Mouse (Mus musculus) NIH3T3 (cell line): ENCODE results near the gene Mpdz.
A peak's percentile ranks its signal among the peaks of the same experiment; 100 is the strongest.

Source experiments
- DNase-seq: peaks from one replicate; pipeline ENCODE4 v3.0.0-alpha.2; 2012; ENCODE audit warnings: low read depth

The Mpdz gene

DNA sequence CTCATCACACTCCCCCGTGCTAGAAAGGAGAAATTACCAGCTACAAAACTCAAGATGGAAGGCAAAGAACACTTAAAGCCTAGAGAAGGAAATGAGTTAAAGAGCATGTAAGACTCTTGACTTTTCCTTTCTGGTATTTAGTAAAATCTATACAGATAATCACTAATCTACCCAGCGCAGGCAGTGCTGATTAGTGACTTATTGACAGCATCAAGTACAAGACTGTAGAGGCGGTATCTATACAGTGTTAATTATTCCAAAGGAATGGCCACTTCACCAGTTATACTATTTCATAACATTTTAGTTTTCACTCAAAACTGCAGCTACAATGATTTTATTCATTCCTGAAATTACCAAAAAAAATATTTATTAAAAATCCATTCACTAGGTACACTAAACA is 49.7 kb downstream of the Mpdz start:
- no peak for DNase-seq

DNA sequence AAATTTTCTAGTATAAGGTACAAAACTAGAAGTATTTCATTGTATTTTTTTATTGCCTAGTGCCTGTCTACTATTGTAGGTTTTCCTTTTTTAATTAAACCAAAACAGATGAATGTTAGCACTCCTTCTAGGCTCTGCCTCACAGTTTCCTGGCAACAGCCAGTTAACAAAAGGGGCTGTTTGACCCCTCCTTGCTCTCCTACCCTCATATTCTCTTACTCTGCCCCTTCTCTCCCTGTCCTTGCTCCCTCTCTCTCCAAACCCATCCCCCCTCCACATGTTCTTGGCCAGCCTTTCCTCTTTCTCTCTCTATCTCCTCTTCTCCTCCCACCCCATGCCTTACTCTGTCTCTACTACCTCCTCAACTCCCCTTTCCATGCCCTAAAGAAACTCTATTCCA is 53.4 kb downstream of the Mpdz start:
- DNase-seq, result no peak

DNA sequence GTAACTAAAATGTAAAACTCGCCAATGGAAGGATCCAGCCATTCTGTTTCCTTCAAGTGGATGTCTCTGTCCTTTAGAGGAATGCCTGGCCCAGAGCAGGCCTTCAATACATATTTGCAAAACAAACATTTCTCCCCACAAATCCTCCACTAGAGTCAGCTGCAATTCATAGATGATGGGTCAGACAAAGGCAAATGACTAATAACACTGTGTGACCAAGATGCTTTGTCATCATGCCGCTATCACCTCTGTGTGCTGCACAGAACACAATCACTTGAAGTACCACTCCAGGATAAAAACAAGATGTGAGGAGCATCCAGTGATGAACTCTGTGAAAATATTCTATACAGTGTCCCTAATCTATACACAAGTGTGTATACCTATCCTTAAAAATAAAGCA is 55.0 kb downstream of the Mpdz start:
- no peak for DNase-seq

DNA sequence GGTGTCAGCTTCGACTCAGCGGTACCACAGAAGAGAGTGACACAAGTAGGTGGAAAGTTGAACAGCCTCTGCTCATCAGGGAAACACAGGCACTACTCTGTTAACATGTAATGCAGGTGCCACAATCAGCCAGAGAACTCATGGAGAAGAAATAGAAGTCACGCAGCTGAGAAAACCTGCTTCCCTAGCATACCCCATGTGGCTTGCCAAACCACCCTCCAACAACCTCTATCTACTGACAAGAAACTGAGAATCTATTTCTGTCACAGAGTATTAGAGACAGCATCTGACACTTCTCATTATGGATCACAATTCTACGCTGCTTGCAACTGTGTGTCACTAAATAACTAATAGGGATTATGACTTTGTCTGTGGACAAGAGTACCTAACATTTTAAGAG is 70.3 kb downstream of the Mpdz start:
- DNase-seq, result no peak

DNA sequence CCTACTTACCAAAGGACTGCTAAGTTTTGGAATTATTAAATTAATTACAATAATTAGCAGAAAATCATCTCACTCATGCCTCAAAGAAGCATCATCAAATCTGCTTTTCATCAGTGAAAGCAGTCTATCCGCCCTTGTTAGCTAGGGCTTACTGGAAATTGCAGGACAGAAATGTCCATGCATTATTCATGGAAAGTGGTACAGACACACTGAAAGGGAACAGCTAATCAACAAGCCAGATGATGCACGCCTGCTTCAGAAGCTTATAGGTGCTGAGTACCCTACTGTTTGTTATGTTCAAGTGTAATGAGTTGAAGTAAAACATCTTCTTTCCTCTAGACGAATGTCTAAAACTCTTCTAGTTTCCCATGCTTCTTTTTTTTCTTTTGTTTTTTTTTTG is 91.2 kb downstream of the Mpdz start:
- no peak for DNase-seq

DNA sequence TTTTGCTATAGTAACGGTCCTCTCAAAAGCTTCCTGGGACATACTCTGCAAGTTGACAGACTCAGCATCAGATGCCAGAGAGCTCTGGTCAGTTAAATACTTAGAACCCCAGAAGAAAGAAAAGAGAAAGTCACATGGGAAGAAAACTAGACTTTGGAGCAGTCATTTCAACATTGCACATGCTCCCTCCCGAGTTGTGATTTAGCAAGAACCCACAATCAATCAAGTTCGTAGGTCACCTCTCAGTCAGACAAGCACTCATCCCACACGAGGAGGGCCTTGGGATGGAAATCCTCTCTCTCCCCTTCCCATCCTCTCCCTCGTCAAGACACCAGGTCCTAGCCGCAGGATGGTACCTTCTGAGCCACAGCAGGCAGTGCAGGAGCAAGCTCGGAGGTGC is 94.0 kb downstream of the Mpdz start:
- DNase-seq, result no peak

DNA sequence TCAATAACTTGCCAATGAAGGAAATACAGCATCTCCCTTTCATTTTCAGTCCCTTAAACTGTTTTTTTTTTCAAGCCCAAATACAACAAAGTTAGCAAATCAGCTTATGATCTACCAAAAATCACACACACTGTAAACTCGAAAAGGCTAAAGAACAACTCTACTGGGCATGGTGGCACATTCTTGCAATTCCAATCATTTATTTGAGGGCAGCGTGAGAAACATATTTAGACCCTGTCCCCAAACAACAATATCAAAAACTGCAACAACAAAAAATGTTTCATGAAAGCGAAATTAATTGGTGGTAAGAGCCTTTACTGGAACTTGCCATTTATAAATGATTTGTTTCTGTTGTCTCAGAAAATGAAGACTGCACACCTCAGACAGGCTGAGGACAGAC is 97.5 kb downstream of the Mpdz start:
- DNase-seq, result no peak

DNA sequence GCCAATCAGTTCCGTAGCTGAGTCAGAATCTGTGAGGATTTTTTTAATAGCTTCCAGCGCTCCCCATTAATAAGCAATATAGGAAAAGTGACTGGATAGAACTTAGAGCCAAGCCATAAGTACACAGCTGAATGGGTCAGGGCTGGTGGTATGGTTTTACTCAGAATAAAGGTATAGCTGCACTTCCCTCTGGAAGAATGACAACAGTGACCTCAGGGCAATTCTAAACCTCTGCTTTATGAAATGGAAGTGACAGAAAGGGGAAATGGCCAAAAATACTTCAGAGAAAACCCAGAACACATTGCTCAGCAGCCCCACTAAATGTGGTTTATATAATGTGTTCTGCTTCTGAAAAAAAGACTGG is 109.0 kb downstream of the Mpdz start:
- DNase-seq, result no peak

DNA sequence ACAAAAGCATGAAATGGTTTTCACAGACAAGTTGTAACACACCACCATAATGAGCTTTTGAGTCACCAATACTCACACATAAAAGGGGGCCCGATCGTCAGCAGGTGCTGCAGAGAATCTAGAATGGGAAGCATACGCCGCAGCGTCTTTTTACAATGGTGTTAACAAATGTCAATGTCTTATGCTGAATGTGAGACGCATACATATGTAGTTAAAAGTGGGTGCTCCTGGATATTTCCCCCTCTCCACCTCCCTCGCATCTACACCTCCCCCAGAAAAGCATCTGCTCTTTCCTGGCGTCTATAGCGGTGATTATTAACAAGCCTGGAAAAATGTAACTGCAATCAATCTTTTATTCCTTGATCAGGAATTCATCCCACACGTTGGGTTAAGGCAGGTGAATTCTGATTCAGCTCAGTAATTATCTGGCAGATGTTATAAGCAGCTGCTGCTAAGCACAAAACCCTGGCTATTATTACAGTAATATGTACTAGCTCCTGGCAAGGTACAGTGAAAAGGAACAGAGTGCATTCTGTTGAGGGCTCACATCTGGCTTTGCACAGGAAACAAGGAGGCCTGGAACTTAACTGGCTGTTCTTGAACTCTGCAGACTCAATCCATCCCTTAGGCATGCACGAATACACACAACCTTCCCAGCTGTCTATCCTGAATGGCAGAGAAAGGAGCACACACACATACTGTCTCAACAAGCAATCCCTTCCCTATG is 109.6 kb downstream of the Mpdz start:
- no peak for DNase-seq

DNA sequence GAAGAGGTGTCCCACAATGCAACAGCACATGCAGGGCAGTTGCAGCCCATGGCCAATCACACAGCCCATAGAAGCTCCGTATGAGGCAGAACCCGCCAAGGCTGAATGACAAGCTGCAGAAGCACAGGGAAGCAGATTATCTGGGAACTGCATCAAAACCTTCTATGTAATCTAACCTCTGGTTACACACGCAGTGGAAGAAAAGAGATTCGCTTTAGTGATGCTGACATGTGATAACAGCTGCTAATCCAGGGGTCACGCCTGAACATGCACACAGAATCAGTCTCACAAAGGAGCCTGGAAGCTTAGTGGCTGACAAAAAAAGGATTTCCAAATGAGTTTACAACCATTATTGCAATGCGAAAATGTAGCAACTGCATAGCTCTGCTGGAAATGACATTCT is 110.2 kb downstream of the Mpdz start:
- DNase-seq, result no peak

DNA sequence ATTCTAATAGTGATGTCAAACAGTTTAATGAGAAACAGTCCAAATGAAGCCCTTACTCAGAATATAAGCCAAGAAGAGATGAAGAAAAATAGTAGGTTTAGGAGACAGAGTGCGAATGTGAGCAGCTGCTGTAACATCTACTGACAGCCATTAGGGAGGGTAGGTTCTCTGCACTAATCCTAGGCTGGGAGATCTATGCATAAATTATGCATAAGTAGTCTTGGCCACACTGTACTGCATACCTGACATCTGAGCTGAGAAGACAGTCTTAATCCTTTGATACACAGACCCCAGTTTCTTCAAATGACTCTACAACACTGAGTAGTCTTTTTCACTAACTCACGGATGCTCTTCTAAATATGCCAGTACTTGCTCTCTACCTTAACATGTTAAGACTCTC is 114.9 kb downstream of the Mpdz start:
- DNase-seq, result no peak

DNA sequence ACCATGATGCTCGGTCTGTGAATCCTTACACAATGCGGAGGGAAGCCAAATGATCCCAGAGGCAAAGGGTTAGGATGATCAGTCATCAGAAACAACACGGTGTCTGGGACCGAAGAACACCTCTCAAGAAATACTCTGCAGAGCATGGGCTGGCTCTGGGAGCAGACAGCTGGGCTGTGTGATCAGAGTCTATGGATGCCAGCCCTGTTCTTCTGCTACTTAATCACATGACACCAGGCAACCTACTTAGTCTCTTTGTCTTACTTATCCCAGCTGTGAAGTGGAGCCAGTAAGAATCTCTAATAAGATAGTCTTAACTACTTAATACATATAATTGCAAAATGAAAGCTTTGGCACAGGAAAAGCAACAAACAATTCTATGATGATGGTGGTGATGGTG is 118.8 kb downstream of the Mpdz start:
- DNase-seq, result no peak

DNA sequence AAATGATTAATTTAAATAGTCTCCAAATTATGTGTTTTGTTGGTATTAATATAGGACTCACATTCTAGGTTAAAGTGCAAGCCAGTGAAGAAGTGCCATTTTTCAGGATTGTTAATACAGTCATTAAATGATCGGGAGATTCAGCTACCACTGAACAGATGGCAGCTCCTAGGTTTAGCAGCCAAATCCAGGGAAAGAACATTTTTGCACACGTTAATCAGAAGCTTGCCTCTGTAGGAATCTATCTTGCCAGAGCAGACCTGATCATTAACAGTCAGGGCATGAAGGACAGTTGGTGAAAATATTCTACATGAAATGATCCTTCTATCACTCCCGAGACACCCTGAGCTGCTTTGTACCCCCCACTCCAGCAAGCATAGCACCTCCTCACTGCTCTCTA is 120.4 kb downstream of the Mpdz start:
- no peak for DNase-seq

DNA sequence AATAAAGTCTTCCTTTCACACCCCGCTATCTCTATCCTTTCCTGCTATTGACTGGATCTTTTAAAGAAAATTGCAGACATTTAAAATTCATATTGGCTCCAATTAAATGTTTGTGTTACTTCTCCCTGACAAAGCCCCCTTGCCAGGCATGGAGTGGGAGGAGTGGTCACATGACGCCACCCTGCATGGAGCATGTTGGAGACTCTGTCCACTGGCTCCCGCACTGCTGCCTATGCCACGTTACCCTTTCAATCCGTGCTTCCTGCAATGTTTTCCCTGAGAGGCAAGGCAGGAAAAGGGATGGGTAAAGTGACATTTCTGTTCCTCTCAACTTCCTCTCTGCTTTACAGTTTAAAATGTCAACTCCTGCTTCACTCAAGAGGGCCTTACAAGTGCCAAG is 128.0 kb downstream of the Mpdz start:
- DNase-seq, result no peak

DNA sequence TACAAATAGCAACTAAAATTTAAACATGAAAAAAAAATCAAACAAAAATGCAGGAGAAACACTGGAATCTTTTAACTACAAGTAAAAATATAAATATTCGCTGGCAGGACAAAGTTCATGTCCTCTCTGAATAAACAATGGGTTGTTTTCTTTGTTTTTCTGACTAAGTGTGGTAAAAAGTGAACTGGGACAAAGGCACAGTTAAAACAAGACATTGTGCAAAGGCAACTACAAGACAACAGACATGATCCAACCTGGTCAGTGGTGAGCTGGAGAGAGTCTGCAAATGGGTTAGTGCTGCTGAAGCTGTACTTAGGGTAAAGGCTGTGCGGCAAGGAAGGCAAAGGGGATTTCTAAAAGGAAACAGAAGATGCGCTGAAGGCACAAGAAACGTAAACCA is 129.4 kb downstream of the Mpdz start:
- DNase-seq, result no peak

DNA sequence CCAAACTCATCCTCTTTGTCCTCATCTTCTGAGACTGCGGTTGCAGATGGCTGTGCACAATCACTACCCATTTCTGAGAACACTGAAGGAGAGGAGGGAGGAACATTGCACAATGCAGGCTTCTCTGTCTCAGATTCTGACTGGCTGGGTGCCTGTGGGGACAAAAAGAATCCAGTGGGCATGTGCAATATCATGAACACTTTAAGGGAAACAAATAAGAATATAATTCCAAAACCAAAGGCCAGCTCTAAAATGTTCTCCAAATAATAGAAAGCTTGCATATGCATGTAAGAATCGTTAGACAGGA is 132.5 kb downstream of the Mpdz start:
- DNase-seq, result peak; percentile 77

DNA sequence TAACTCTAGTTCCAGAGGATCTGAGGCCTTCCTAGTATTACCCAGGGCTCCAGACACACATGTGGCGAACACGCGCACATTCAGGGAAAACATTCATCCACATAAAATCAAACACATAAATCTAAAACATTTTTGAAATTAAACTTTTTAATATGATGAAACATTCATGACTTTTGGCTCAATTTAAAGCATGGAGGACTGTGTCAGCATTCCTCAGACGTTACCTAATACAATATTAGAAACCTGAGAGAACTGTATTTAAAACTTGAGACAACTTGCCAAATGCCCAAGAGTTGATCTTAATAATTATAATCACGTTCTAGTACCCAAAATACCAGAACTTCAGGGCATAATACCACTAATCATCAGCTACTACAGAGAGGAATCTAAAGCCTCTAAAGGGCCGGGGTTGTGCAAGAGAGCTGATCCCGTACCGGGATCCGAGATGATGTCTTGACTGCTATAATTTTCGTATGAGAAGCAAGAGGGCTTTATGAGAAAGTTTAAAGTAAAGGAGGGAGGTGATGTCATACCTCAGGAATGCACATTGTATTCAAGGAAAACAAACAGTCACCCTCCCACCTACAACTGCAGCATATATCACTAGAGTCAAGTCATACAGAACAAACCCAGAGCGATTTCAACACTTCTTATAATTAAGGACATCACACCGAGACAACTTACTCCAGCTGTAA is 133.0 kb downstream of the Mpdz start:
- DNase-seq, result peak; percentile 88

DNA sequence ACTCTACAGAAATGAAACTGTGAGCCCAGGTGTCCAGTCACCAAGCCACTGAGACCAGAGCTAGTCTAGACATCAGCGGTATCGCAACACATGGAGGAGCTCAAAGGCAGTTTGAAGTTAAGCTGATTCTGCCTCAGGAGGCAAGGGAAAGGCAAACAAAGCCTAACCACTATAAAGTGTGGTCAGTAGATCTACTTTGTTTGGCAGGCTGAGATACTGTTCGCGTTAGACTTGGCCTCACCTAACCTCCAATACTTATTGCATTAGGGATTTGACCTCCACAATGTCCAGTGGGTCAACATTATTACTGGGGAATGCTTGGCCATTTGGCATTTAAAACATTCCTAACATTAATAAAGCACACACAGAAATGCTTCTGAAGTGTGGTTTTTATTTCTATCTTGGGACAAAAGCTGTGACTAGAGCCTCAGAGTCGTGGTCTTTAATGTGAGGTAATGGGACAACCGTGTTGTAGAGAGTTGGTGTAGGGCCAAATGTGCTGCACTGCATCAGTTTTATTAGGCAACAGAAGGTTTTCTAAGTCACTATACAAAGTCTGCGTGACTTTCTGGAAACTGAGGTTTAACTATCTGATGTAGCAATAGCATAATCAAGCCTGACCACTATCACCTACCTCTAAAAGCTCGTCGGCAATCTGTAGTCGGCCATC is 134.9 kb downstream of the Mpdz start:
- DNase-seq, result no peak

DNA sequence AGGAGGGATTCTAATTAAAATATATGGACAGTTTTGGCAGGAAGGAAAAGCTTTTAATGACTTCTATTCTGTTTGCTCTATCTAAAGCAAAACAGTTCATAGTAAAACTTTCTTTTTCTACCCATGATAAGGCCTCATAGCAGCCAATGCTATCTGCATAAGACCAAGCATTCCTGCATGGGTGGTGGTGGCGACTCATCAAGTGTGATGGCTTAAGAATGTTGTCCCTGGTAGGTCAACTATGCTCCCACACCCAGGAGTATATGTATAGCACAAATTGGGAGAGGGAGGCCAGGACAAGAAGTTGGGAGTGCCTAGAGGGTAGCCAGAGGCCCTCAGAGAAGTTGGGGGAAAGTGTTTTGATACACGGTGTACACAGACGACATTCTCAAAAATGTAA is 140.6 kb downstream of the Mpdz start:
- DNase-seq, result peak; percentile 69

DNA sequence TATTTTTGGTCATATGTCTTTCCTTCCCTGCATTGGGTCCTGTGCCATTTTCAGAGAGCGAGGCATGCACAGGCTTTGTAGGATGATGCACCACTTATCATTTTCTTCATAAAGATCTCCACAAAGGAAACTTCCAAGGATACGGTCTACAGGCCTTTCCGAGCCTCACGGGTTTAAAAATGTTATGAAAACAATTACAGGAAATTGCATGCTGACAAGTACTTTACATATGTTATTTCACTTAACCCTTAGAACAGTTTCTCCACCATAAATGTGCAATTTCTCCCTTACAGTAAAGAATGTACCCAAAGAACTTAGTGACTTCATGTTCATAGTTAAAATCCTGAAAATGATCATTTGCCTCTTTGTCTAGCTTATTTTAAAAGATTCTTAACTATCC is 144.2 kb downstream of the Mpdz start:
- DNase-seq, result no peak

DNA sequence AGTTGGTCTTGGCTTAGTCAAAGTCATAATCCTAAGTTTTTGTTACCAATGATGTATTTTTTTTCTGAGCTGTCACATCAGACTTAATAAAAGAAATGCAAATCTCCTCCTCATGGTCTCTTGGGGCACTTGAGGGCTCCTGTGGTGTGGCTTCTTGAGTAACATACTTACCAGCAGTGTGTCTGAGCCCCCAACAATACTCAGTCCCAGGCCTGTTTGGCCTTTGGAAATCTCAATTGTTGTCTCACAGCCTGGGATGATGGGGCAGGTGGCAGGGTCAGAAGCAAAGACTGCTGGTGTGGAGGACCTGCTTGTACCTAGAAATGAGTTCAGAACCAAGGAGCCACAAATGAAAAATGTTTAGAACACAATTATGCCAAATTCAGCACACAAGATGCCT is 149.3 kb downstream of the Mpdz start:
- no peak for DNase-seq

DNA sequence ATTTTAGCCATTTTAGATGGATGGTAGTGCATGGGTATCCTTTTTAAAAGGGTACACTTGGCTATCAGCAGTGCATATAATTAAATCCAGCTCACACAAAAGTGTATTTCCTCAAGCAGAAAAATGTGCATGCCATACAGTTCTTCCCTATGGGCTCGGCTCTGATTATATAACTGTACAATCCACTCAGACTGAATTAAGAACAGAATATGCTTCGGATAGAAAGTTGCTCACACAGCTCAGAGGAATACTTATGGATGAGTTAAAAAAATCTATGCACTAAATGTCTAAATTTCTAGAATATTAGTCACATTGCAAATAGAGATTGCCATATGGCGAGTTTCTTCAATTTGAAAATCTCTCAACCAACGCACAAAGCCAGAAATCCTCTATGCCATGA is 157.1 kb downstream of the Mpdz start:
- no peak for DNase-seq

DNA sequence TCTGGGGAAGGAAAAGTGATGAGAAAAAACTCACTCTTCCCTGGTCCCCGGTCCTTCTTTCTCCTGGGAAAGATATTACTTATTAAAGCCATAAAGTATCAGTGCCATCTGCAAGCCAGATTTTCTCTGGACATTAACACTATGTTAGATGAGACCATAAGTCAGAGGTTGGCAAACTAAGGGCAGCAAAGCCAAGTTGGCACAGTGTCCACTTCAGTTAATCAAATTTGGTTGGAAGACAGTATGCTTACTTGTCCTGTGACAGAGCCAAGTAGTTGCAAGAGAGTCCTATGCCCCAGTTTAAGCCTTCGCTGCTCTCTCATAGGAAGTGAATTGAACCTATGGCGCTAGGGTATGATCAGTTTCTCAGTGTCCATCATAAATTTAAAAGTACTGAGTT is 159.0 kb downstream of the Mpdz start:
- no peak for DNase-seq

DNA sequence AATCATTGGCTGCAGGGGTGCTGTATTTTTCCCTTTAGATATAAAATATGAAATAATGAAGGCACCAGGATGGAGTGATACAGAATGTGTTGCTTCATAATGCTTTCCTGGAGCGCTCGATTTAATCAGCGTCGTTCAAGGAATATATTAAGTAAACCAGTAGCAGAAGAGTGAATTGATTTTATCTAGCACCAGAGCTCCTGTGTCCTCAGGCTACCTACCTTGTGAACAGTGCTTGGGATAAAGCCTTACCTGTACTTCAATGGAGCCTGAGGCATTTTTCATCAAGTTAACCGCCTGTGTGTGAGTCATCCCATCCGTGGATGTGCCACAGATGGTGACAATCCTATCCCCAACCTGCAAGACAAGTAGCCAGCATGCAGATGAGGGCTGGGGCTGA is 159.5 kb downstream of the Mpdz start:
- DNase-seq, result no peak
